Mouse (Mus musculus) heart, adult 2 months (tissue): ENCODE data around the gene Pcdh7.

Experiments
- CTCF ChIP-seq: fragments of 200-600 bp; IDR thresholded peaks from 2 replicates; pipeline ENCODE4 v1.8.1; 2022; ENCODE audit warnings: antibody characterized with exemption, mild to moderate bottlenecking, moderate library complexity
- EP300 ChIP-seq: fragments of 200-500 bp; IDR thresholded peaks from 2 replicates; pipeline ENCODE4 v1.6.1; 2011; ENCODE audit warnings: low read depth, low read length, control low read depth; ENCODE audit not compliant: insufficient read depth

DNA sequence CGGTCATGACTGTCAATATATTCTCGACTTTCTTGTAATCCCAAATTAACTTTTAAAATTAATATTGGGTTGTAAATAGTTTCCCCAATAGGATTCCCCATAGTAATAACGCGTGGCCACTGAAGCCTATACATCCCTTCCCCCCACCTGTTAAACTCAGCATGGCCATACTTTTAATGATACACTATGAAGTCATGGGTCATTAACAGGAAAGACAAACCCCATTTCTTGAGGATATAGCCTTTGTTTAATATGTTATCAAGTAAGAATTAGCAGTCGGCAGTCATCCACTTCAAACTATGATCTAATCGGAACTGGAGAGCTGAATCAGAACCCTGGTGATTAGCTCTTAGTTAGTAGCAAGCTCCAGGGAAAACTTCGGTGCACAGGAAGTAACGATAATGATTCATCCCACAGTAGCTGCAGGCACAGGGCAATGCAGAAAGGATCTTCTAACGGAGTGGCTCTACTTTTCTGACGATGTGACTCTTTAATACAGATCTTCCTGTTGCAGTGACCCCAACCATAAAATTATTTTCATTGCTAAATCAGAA lies 50.8 kb downstream of the Pcdh7 start:
- TF ChIP-seq EP300 = no peak
- TF ChIP-seq CTCF = no peak
